Mouse (Mus musculus) hematopoietic stem cell, adult 5-6 weeks (primary cell): ENCODE data around the gene Gm8005. TPM values are rescaled to one million over a fixed set of nuclear protein-coding genes. Genes with fewer than 3 reads are reported as not detected.
"Not testable (repeated sequence)": the region's sequence is repeated elsewhere in the genome, so short reads cannot be mapped to it uniquely, and the experiment has no call there.

Source experiments
- ATAC-seq, 2 experiments: fragments of 125-278 bp in 1 of 2; replicated peaks in 1 of 2; 2 replicates each; pipeline ENCODE4 v1.8.0; 2016 to 2017; ENCODE audit warnings: inconsistent platforms in 2 of 2, mild to moderate bottlenecking in 2 of 2, moderate number of reproducible peaks in 2 of 2, low read depth in 1 of 2, moderate TSS enrichment in 1 of 2; ENCODE audit not compliant: low FRiP score in 2 of 2, poor library complexity in 2 of 2, severe bottlenecking in 2 of 2, insufficient read depth in 1 of 2, low TSS enrichment in 1 of 2
- total RNA-seq: library from RNA; stranded (forward); fragments of 172-1452, 232-1000 nt; gene quantifications from 2 replicates; pipeline ENCODE4 v1.2.3, GENCODE M21; 2017

Gene Gm8005
- not detected in 2 replicates for total RNA-seq

- not testable (repeated sequence) for ATAC-seq
Observed at GRCm38 (mm10) chr14:42439573-42439972, at the start of gene Gm8005. TSS of gene Gm8005 (minus strand) at chr14:42439673.

- ATAC-seq, result not testable (repeated sequence)
Observed at GRCm38 (mm10) chr14:42463581-42463980, 24.1 kb upstream of the Gm8005 start, which contains the start of gene Gm8011. TSS of gene Gm8011 (plus strand) at chr14:42463881.

Other genes starting within 250 kb of the Gm8005 start
- gene Gm3573, start 248.9 kb downstream of the Gm8005 start, total RNA-seq, result not detected in 2 replicates
- not detected in 2 replicates for gene Gm17026, start 179.6 kb downstream of the Gm8005 start, total RNA-seq
- not detected in 2 replicates for gene Gm9611, start 142.3 kb downstream of the Gm8005 start, total RNA-seq
- gene Gm7995, start 129.5 kb downstream of the Gm8005 start, total RNA-seq, result not detected in 2 replicates
- gene Gm8011, start 24.2 kb upstream of the Gm8005 start, total RNA-seq, result not detected in 2 replicates
- gene Gm8020, start 62.7 kb upstream of the Gm8005 start, total RNA-seq, result not detected in 2 replicates
- not detected in 2 replicates for gene Gm8024, start 84.6 kb upstream of the Gm8005 start, total RNA-seq
- gene Gm17124, start 160.2 kb upstream of the Gm8005 start, total RNA-seq, result not detected in 2 replicates
- not detected in 2 replicates for gene Gm3633, start 202.2 kb upstream of the Gm8005 start, total RNA-seq
- not detected in 2 replicates for gene Gm10378, start 216.3 kb upstream of the Gm8005 start, total RNA-seq